Mouse (Mus musculus) testis, postnatal 10 days (tissue): ENCODE measurements at regions not wholly inside any gene's neighbourhood (a gene's known extent, or its start where the extent isn't known, plus 50 kb on each side); places are given as distances from the start of the nearest gene placed in this dataset.

Experiments
- DNase-seq: peaks from one replicate; pipeline ENCODE4 v3.0.0; 2021; ENCODE audit warnings: low spot score

DNA sequence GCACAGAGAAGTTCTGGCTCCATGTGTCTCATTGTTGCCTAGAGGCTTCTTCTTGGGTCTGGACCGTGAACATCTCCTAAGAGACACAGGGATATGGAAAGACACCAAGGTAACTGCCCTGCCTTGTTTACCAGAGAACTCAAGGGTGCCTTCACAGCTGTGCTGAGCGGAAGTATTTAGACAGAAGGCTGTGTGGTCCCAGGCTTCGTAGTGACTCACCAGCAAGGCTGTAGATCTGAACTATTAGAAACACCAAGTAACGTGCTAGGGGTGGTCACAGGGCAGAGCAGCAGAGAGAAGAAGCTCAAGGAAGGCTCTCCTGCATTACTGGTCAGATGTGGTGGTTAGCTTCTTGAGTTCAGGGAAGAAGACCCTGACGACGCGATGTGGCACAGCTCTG is 51.6 kb upstream of the Lpp start:
- DNase-seq = no peak

DNA sequence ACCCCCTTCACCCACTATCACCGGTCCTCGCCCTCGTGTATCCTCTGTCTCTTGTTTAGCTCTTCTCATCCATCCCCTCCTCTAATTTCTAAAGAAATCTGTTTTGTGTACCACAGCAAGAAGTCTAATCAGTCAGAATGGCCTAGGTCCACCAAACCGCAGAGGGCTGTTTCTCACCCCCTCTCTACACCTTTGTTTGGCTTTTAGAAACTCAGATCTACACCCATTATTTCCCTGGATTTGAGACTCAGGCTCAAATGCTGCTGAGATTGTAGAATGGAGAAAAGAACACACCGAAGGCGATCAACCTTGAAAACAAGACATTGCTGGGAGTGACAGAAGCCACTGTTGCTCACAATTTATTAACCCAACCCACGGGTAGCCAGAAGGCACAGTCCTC is 52.7 kb upstream of the Lpp start:
- no peak for DNase-seq

- no peak for DNase-seq
Measured at GRCm38 (mm10) chr16:24339320-24340265, 53.7 kb upstream of the Lpp start.

- no peak for DNase-seq
Measured at GRCm38 (mm10) chr16:24338404-24338803, 54.9 kb upstream of the Lpp start.

- DNase-seq = no peak
Measured at GRCm38 (mm10) chr16:24334389-24334788, 58.9 kb upstream of the Lpp start.

DNA sequence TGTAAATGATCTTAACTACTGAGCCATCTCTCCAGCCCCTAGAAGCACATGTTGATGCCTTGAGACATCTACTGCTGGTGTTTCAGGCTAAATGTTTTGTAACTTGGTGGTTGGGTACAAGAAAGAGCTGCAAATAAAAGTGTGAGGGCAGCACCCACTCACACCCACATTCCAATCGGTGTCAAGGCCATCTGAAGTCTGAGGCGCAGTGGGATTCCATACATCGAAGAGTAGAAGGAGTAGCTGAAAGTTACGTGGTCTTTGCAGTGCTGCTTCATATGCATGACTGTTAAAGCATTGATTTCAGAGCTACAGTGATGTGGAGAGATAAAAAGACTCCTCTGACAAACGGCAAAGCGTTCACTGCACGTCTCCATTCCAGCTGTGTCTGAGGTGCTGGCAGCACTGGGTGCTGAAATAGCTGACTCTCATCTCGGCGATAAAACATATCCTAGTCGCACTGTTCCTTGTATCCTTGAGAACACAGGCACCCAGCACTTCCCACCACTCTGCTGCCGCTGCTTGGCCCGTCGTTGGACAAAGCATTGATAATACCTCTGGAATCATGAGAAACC is 61.8 kb upstream of the Lpp start:
- no peak for DNase-seq

DNA sequence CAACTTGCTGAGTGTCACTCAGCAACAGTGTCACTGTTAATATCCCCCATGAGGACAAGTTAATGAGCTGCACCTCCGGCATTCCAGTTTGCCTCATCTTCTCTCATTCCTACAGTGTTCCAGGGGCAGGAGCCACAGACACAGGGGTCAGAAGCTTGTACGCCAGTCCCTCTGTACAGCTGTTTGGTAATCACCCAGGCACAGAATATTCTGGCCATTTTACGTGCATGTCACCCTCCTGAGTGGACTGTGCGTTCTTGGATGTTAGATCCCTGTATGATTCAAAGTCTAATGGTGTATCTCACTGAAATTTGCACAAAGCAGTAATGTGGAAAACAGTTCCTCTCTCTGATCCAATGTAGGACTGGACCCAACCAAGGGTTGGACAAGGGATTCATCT is 66.7 kb upstream of the Lpp start:
- DNase-seq = peak; percentile 37

DNA sequence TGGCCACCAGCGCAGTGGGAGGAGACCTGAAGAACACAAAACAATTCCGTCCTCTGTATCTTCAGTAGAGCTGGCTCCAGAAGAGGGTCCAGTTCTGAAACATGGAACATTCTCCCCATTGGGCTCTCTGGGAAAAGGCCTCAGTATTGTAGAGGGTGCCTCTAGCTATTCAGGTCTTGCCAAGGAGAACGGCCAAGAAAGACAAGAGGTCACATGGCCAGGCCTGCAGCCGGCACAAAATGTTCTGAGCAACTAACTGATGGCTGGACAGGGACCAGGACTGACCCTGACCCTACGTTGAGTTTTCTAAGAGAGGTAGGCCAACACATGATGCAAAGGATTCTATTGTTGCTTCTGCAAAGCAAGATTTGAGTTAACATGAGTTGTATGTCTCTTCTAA is 67.3 kb upstream of the Lpp start:
- DNase-seq = peak; percentile 70

DNA sequence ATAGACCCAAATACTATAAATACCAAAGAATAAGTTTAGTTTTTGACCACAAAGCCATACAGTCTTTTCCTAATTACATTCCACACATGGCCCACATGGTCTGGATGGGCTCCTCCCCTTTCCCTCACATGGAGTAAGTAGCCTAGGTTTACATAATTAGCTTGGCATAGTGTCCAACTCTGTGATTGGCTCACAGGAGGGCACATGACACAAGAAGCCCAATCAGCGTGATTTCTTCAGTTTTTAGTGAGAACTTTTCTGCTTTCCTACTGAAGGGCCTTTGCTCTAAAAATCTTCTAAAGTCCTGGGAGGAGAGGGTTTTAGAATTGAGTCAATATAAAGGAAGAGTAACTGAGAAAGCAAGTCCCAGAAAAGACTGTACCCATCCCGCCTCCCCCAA is 68.4 kb upstream of the Lpp start:
- no peak for DNase-seq

- DNase-seq = no peak
Measured at GRCm38 (mm10) chr16:24318723-24319437, 74.4 kb upstream of the Lpp start.

GRCm38 (mm10) chr16:24313544-24314326 is 79.6 kb upstream of the Lpp start:
- no peak for DNase-seq

- DNase-seq = no peak
Measured at GRCm38 (mm10) chr16:24305391-24305790, 87.9 kb upstream of the Lpp start.

GRCm38 (mm10) chr16:24296790-24297189 is 96.5 kb upstream of the Lpp start:
- no peak for DNase-seq

- no peak for DNase-seq
Measured at GRCm38 (mm10) chr16:24295626-24296440, 97.5 kb upstream of the Lpp start.

DNA sequence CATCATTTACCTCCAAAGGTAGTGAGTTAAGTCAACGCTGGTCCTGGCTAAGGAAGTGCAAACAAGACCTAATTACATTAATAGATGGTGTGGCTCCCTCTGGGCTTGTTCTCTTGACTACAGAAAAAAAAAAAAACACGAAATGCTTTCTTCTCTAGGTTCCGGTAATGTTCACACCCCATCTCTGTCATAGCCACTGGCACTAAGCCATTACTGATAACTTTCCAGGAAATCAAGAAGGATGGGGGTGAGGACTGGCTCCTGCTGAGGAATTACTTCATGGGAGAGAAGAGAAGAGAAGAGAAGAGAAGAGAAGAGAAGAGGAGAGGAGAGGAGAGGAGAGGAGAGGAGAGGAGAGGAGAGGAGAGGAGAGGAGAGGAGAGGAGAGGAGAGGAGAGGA is 109.1 kb upstream of the Lpp start:
- DNase-seq = no peak

DNA sequence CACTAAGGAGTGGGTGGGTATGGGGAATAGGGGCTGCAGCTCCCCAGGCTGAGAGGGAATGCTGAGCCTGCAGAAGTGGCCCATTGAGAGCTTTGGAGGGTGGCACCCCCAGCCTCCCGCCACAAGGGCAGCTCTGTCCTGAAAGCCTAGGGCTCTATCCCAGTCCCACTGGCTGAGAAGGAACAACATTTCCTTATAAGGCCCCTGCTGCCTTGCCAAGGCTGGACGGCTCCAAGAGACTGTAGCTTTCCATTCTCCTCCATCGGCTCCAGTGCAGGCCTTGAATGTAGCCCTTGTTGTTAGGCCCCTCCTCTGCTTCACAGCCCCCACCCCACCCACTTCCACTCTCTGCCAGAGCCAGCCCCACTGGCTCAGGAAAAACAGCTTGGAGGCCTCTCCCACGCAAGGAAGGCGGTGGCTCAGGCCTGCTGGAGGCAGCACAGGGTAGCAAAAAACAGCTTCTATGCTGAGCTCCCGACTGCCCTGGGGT is 111.1 kb upstream of the Lpp start:
- DNase-seq = peak; percentile 87

DNA sequence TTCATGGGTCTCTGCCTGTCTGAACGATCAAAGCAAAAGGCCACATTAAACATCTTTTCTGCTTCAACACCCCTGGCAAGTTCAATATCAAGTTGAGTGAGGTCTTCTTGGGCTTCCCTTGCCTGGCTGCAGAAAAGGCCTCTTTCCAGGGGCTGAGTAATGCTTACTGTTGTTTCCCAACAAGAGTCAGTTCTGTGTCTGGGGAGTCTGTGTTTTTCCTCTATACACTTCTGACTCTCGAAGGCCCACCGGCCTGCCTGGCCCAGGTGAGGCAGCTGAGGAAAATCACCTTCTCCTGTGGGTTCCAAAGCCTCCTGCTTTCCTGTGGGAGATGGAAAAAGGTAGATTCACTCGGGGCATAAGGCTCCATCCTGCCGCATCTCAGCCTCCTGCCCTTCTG is 111.7 kb upstream of the Lpp start:
- DNase-seq = no peak

DNA sequence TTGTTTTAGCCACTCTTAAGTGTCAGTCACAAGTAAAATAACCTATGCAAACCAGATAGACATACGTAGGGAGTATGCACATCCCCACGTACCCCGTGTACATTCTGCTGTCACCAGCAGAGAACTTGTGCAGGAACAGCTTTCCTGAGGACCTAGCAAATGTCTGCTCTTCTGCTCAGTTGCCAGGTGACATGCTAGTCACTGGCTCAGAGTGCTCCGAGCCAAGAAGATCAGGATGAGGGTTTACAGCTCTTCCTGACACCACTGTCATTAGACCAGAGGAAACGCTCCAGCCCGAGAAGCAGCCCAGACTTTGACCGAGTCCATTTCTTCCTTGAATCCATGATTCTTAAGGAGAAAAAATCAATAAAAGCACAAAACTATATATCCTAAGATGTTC is 115.5 kb upstream of the Lpp start:
- DNase-seq = no peak

- no peak for DNase-seq
Measured at GRCm38 (mm10) chr16:24262701-24263100, 130.6 kb upstream of the Lpp start.

GRCm38 (mm10) chr16:24259711-24260230 is 133.5 kb upstream of the Lpp start:
- no peak for DNase-seq

DNA sequence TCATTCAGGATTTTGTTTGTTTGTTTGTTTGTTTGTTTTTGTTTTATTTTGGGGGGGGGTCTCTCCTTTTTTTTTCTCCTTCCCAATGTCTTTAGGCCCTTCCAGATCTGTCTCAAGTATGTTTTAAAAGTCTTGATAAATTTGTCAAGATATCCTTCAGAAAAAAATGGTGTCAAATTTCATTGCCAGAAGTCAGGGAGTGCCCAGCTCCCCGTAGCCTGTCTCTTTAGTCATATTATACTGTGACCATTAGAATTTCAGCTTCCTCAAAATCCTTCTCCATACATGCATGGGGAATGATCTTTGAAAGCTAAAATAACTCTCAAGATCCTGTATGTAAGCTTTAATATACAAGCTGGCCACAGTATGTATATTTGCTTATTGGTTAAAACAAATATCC is 134.3 kb upstream of the Lpp start:
- DNase-seq = no peak
